8 mouse cellular contexts compared by ENCODE assay signal in genomic region chr19:46504822-46505417, GRCm38 (mm10). TPM values are rescaled to one million over a fixed set of nuclear protein-coding genes. Genes with fewer than 3 reads are reported as not detected.
DNase-seq lines count a peak whose midpoint lies in the region; ATAC-seq and TF ChIP-seq lines count a peak whose summit lies in the region.

No protein-coding gene starts in this region.

- peaks cover 66% of the 10 kb centered on the region for H3K4me1 ChIP-seq in embryonic facial prominence, embryonic 15.5 days
- H3K4me1 ChIP-seq in limb, embryonic 14.5 days (ENCODE audit: control insufficient read depth, insufficient read depth, low read length) = peaks cover 41% of the 10 kb centered on the region
- peaks cover 60% of the 10 kb centered on the region for H3K4me1 ChIP-seq in neural tube, embryonic 13.5 days (replicated peaks)

- intact Hi-C loops in left cerebral cortex, adult 2 months (cut with DNase I) = loop anchor here (5.0 kb wide), 1 partner anchor 158 kb away; no protein-coding TSS in a partner anchor
- intact Hi-C loops in gastrocnemius, postnatal 14 days (cut with DNase I; ENCODE audit: low total_unique reads) = no loop called here

- H3K4me3 ChIP-seq in left cerebral cortex, adult 2 months = peak overlapping the region; percentile 79
- H3K4me3 ChIP-seq in embryonic facial prominence, embryonic 15.5 days (replicated peaks) = peak overlapping the region; percentile 87
- peak overlapping the region; percentile 82 for H3K4me3 ChIP-seq in limb, embryonic 14.5 days (replicated peaks; ENCODE audit: low read length)
- peak overlapping the region; percentile 96 for H3K4me3 ChIP-seq in neural tube, embryonic 13.5 days

- 35% methylated on average over 9 of the region's 9 CpGs for WGBS in embryonic facial prominence, embryonic 15.5 days
- 56% methylated on average over 9 of the region's 9 CpGs for WGBS in limb, embryonic 14.5 days
- WGBS in neural tube, embryonic 13.5 days = 56% methylated on average over 9 of the region's 9 CpGs

- TF ChIP-seq CTCF in left cerebral cortex, adult 2 months (IDR thresholded peaks at IDR 0.05) = no peak

- ATAC-seq in embryonic facial prominence, embryonic 15.5 days (ENCODE audit: insufficient number of reproducible peaks, low FRiP score, low TSS enrichment, low read depth) = no peak
- no peak for ATAC-seq in limb, embryonic 14.5 days (ENCODE audit: low FRiP score, low read depth)
- ATAC-seq in neural tube, embryonic 13.5 days (ENCODE audit: low read depth) = no peak
- no peak for ATAC-seq in megakaryocyte progenitor cell, adult 5-6 weeks (replicated peaks; ENCODE audit: poor library complexity)

- no peak for DNase-seq in left cerebral cortex, adult 2 months (ENCODE audit: extremely low spot score in 1 of 2, low spot score in 2 of 2)
- no peak for DNase-seq in left cerebral cortex, adult 9 months (ENCODE audit: low spot score in 2 of 2)
- DNase-seq in limb, embryonic 14.5 days (ENCODE audit: low spot score) = no peak
- DNase-seq in layer of hippocampus, adult 9-11 months = no peak
- no peak for DNase-seq in gastrocnemius, postnatal 14 days

- no peaks in the 10 kb centered on the region for H3K27me3 ChIP-seq in embryonic facial prominence, embryonic 15.5 days
- no peaks in the 10 kb centered on the region for H3K27me3 ChIP-seq in limb, embryonic 14.5 days (ENCODE audit: control insufficient read depth, insufficient read depth, low read length)
- no peaks in the 10 kb centered on the region for H3K27me3 ChIP-seq in neural tube, embryonic 13.5 days

- H3K4me2 ChIP-seq in embryonic facial prominence, embryonic 15.5 days (replicated peaks) = peak overlapping the region; percentile 94
- peak overlapping the region; percentile 97 for H3K4me2 ChIP-seq in limb, embryonic 14.5 days (replicated peaks; ENCODE audit: low read depth, low read length, severe bottlenecking)
- H3K4me2 ChIP-seq in neural tube, embryonic 13.5 days = peak overlapping the region; percentile 99

- H3K36me3 ChIP-seq in embryonic facial prominence, embryonic 15.5 days = peaks cover 17% of the 10 kb centered on the region
- H3K36me3 ChIP-seq in limb, embryonic 14.5 days (ENCODE audit: control insufficient read depth, insufficient read depth, low read length) = peaks cover 40% of the 10 kb centered on the region
- peaks cover 42% of the 10 kb centered on the region for H3K36me3 ChIP-seq in neural tube, embryonic 13.5 days

- no peaks in the 10 kb centered on the region for H3K9me3 ChIP-seq in embryonic facial prominence, embryonic 15.5 days (replicated peaks)
- no peaks in the 10 kb centered on the region for H3K9me3 ChIP-seq in limb, embryonic 14.5 days (ENCODE audit: control insufficient read depth, low read length)
- no peaks in the 10 kb centered on the region for H3K9me3 ChIP-seq in neural tube, embryonic 13.5 days

- peak overlapping the region; percentile 84 for H3K9ac ChIP-seq in embryonic facial prominence, embryonic 15.5 days
- peak overlapping the region; percentile 85 for H3K9ac ChIP-seq in limb, embryonic 14.5 days (ENCODE audit: low read depth, low read length, severe bottlenecking)
- peak overlapping the region; percentile 100 for H3K9ac ChIP-seq in neural tube, embryonic 13.5 days

- TF ChIP-seq POLR2A in limb, embryonic 14.5 days (IDR thresholded peaks at IDR 0.05; ENCODE audit: borderline replicate concordance, extremely low read depth, insufficient read depth, insufficient read length) = no peak

- H3K27ac ChIP-seq in left cerebral cortex, adult 2 months = peak overlapping the region; percentile 99
- H3K27ac ChIP-seq in embryonic facial prominence, embryonic 15.5 days (replicated peaks) = peak overlapping the region; percentile 98
- peak overlapping the region; percentile 98; the same call in 1 of the 2 replicates for H3K27ac ChIP-seq in limb, embryonic 14.5 days (replicated peaks; ENCODE audit: low read depth, low read length)
- H3K27ac ChIP-seq in neural tube, embryonic 13.5 days (replicated peaks) = peak overlapping the region; percentile 100

RNA-seq across cellular contexts. Expression of gene Trim8, which starts 3.4 kb away (rescaled TPM):
- total RNA-seq in left cerebral cortex, adult 2 months (2021) = 100 to 1,000 TPM; 114 to 121 TPM
- polyA plus RNA-seq in embryonic facial prominence, embryonic 15.5 days (2015; fragmentation: Nextera tagmentation; extraction: Ambion mirVana) = 20.7 and 21.7 TPM in 2 replicates
- 22.7 and 32.5 TPM in 2 replicates for polyA plus RNA-seq in limb, embryonic 14.5 days (2012; rRNA removed)
- 21.5 and 23.1 TPM in 2 replicates for polyA plus RNA-seq in limb, embryonic 14.5 days (2014; fragmentation: Nextera tagmentation; extraction: Ambion mirVana)
- 26.5 and 30.4 TPM in 2 replicates for polyA plus RNA-seq in neural tube, embryonic 13.5 days (2015; fragmentation: Nextera tagmentation; extraction: Ambion mirVana)
- 9.7 and 18.0 TPM in 2 replicates for total RNA-seq in megakaryocyte progenitor cell, adult 5-6 weeks (2015)
- 12.8 and 12.9 TPM in 2 replicates for total RNA-seq in megakaryocyte progenitor cell, adult 5-6 weeks (2017)
- total RNA-seq in gastrocnemius, postnatal 14 days (2021) = 10 to 100 TPM; 20.1 to 23.1 TPM

Comparison
In these comparisons a context has a peak if more than half of its experiments do, and no peak if none do; other contexts are left out.
1. RNA of gene Trim8, which starts 3.4 kb away (total RNA-seq): 114 to 121 TPM in left cerebral cortex, adult 2 months; 20.1 to 23.1 TPM in gastrocnemius, postnatal 14 days and 9.7 to 18.0 TPM in megakaryocyte progenitor cell, adult 5-6 weeks; every median in the first group is over 4 times any median in the second.
2. Peak in every context shown above with its lines, with median percentiles within 50 percentile points of each other: H3K27ac ChIP-seq, H3K4me3 ChIP-seq, H3K4me2 ChIP-seq and H3K9ac ChIP-seq.